Mouse (Mus musculus): ENCODE data around the gene Il17ra. TPM values are rescaled to one million over a fixed set of nuclear protein-coding genes. Genes with fewer than 3 reads are reported as not detected.

The Il17ra gene
- total RNA-seq (2023), result 208 TPM

GRCm38 (mm10) chr6:120463086-120463871, at the start of gene Il17ra:
Gene Il17ra, plus strand, starts transcription at chr6:120463247.

GRCm38 (mm10) chr6:120493374-120494181, 30.5 kb downstream of the Il17ra start, which contains the start of gene Tmem121b:
Gene Tmem121b, minus strand, starts transcription at chr6:120493807.

GRCm38 (mm10) chr6:120531020-120531965, 68.2 kb downstream of the Il17ra start, which contains the start of gene Hdhd5:
Gene Hdhd5, minus strand, starts transcription at chr6:120531319.

Other genes starting within 250 kb of the Il17ra start
- gene D330020A13Rik, start 168.9 kb upstream of the Il17ra start, total RNA-seq (2023), result not detected
- not detected for gene B4galnt3, start 168.7 kb upstream of the Il17ra start, total RNA-seq (2023)
- 147 TPM for gene Kdm5a, start 99.1 kb upstream of the Il17ra start, total RNA-seq (2023)
- gene Ccdc77, start 98.9 kb upstream of the Il17ra start, total RNA-seq (2023), result 12.9 TPM
- 0.65 TPM for gene Tmem121b, start 30.6 kb downstream of the Il17ra start, total RNA-seq (2023)
- gene Hdhd5, start 68.1 kb downstream of the Il17ra start, total RNA-seq (2023), result 111 TPM
- gene Cecr2, start 203.1 kb downstream of the Il17ra start, total RNA-seq (2023), result 1.1 TPM

Data from CD4-positive naive resting alpha-beta T cell, adult 57 days (primary cell).